Mouse (Mus musculus) T-helper 2 cell (primary cell): ENCODE data around the gene Tarbp1.
"Not testable (repeated sequence)": the region's sequence is repeated elsewhere in the genome, so short reads cannot be mapped to it uniquely, and the experiment has no call there.

ENCODE experiments used
- in situ Hi-C: fragments of 300-600 bp; cut with MboI, MseI; formaldehyde crosslinking; loops from one replicate; pipeline ENCODE4 v1.15.1; 2025; ENCODE audit warnings: high pct_unique_total_duplicates

Tarbp1 gene

GRCm38 (mm10) chr8:126422174-126422919 lies 52.5 kb downstream of the Tarbp1 start, which contains the start of gene Coa6:
Gene Coa6 (plus strand): TSS chr8:126422515.
- in situ Hi-C loops = no loop called here

GRCm38 (mm10) chr8:126420834-126421233 lies 54.0 kb downstream of the Tarbp1 start:
- in situ Hi-C loops = no loop called here

GRCm38 (mm10) chr8:126405030-126405429 lies 69.8 kb downstream of the Tarbp1 start:
- in situ Hi-C loops = no loop called here

GRCm38 (mm10) chr8:126404550-126404949 lies 70.3 kb downstream of the Tarbp1 start:
- in situ Hi-C loops = not testable (repeated sequence)

GRCm38 (mm10) chr8:126398349-126398748 lies 76.5 kb downstream of the Tarbp1 start:
- in situ Hi-C loops = loop anchor here (10.0 kb wide), 1 partner anchor 626 kb away; no protein-coding TSS in a partner anchor

GRCm38 (mm10) chr8:126395917-126396316 lies 78.9 kb downstream of the Tarbp1 start:
- in situ Hi-C loops = loop anchor here (10.0 kb wide), 1 partner anchor 629 kb away; no protein-coding TSS in a partner anchor

- in situ Hi-C loops = loop anchor here (10.0 kb wide), 1 partner anchor 629 kb away; no protein-coding TSS in a partner anchor
Measured at GRCm38 (mm10) chr8:126395386-126395785, 79.5 kb downstream of the Tarbp1 start.

- in situ Hi-C loops = loop anchor here (10.0 kb wide), 1 partner anchor 633 kb away; no protein-coding TSS in a partner anchor
Measured at GRCm38 (mm10) chr8:126391541-126391940, 83.3 kb downstream of the Tarbp1 start.

- in situ Hi-C loops = no loop called here
Measured at GRCm38 (mm10) chr8:126387566-126387965, 87.3 kb downstream of the Tarbp1 start.

GRCm38 (mm10) chr8:126382749-126383148 lies 92.1 kb downstream of the Tarbp1 start:
- in situ Hi-C loops = no loop called here

GRCm38 (mm10) chr8:126382216-126382615 lies 92.6 kb downstream of the Tarbp1 start:
- in situ Hi-C loops = no loop called here

GRCm38 (mm10) chr8:126381299-126381698 lies 93.6 kb downstream of the Tarbp1 start:
- in situ Hi-C loops = no loop called here

- in situ Hi-C loops = no loop called here
Measured at GRCm38 (mm10) chr8:126380141-126380540, 94.7 kb downstream of the Tarbp1 start.

GRCm38 (mm10) chr8:126379580-126379979 lies 95.3 kb downstream of the Tarbp1 start:
- in situ Hi-C loops = no loop called here
